Mouse (Mus musculus) spleen, adult 18-20 months (tissue): Measurements from ENCODE around the gene Erbin.

Experiments used
- DNase-seq, 2 experiments: peaks; one replicate each; pipeline ENCODE4 v3.0.0; 2022; ENCODE audit warnings: mixed read lengths in 2 of 2

Erbin gene

DNA sequence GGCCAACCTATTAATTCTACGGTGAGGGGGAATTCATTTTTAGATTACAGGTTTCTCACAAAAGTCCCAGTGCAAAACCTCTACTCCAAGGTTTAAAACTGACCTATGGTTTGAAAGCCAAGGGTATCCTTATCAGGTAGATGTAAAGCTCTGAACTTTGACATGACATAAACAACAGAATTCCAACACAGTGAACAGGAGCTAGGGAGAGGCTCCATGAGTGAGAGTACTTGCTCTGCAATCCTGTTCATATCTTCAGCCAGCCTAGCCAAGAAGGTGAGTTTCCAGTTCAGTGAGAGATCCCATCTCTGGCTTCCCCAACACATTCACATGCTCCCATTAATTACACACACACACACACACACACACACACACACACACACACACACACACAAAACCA is 9.7 kb downstream of the Erbin start:
- DNase-seq = no peak

DNA sequence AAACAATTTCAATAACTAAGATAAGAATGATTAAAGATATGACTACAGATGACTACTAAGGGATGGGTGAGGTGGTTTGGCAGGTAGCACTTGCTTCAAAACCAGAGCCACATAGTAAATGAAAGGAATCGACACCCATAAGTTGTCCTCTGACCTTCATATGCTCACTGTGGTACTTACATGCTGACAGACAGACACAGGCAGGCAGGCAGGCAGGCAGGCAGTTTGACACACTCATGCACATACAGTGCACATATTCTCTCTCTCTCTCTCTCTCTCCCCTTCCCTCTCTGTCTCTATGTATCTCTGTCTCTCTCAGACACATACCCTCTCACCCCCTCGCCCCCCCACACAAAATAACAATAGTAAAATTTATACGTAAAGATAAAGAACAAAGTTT is 10.4 kb downstream of the Erbin start:
- no peak for DNase-seq

DNA sequence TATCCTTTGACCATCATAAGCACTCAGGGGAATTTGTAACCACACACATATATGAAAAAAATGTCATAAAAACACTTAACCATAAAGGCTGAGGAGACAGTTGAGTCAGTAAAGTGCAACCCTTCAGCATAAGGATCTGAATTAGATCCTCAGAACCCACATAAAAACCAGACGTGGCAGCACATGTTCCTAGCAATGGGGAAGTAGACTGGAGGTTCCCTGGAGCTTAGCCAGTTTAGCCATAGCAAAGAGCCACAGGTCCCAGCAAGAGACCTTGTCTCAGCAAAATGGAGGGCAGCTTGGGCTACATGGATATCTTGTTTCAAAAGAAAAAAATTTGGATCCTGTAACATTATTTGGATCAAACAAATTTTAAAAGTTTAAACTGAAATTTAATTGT is 20.3 kb downstream of the Erbin start:
- no peak for DNase-seq

GRCm38 (mm10) chr13:103897606-103898005 is 22.7 kb downstream of the Erbin start:
- DNase-seq = no peak

DNA sequence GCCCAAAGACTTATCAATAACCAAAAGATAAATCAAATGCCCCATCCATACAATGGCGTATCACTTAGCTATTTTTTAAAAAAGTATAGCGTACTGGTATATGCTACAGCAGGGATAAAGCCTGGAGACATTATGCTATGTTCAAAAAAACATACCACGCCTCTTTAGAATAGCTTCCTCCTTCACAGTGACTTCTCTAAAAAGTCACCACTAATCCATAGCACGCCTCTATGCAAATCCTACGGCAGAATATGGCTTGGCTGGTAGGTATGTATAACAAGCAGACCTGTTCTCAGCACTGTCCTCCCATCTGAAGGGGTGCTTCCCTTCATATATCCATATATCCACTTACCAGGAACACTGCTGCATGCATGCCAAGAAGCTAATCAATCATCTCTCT is 27.2 kb downstream of the Erbin start:
- DNase-seq = no peak

DNA sequence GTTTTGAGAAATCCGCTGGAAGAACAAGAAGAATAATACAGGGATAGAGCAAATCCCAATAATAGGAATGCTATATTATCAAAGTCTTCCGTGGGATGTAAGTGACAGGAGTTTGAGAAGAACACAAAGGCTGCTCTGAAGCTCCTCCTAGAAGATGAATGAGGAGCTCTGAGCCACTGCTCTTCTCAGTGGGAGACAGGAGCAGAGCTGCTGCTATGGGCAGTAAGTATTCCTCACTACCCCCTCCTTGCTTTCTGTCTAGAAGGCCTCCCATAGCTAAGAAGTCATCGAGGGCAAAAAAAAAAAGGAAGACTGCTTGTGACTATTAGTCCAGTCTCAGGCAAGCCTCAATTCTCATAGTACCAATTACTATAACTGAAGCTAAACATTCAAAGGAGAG is 30.3 kb downstream of the Erbin start:
- DNase-seq = no peak

GRCm38 (mm10) chr13:103886503-103886902 is 33.8 kb downstream of the Erbin start:
- DNase-seq = no peak

DNA sequence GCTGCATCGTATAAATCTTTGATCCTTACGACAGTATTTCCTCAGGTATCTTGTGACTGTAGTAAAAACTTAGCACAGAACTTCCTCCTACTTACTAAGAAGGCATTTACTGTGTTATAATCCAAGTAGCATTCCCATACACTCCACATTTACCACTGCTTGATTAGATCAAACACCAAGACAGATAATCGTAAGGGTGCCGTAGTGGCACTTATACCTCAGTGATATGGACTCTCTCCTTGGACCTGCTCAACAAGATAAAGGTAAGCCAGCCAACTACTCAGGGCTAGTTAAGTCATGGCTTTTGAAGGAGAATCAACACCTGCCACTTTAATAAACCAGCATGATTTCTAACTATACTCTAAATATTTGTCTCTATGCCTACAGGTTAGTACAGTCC is 39.1 kb downstream of the Erbin start:
- DNase-seq = no peak

DNA sequence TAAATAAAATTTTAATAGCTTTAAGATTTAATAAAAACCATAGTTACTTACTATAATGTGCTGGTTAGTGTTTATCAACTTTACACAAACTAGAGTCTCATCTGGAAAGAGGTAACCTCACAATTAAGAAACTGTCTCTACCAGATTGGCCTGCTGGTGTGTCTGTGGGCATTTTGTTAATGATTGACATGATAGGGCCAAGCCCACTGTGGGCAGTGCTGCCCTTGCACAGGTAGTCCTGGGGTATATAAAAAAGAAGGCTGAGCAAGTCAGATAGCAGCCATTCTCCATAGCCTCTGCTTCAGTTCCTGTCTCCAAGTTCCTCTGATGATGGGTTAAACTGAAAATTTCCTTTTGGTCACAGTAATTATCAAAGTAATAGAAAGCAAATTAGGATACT is 43.6 kb downstream of the Erbin start:
- no peak for DNase-seq

DNA sequence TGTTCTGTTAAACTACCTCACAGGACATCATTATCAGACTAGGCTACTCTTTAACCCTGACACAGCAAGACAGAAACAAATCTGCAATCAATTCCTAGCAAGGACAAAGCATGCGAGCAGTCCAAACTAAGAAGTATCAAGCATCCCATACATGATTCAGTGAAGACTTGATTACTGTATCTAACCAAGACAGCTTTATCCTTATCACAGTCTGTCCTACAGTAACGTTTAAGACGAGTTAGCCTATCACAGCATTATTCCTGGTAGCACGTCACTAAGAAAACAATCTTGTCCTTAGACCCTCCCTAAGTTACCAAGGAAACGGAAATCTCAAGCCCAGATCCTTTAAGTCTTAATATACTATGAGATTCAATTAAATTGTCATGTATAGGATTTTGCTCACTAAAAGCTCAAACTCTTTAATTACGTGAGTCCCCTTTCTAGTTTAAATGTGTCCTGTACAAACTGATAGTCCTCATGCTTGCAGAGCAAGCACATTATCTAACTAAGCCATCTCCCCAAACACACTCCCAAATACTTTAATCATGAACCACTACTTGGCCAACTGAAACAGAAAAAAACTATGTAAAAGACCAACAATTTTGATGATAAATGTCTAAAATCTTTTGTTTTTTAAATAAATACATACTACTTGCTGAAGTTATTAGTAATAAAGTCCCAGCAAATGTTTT is 44.3 kb downstream of the Erbin start:
- no peak for DNase-seq

DNA sequence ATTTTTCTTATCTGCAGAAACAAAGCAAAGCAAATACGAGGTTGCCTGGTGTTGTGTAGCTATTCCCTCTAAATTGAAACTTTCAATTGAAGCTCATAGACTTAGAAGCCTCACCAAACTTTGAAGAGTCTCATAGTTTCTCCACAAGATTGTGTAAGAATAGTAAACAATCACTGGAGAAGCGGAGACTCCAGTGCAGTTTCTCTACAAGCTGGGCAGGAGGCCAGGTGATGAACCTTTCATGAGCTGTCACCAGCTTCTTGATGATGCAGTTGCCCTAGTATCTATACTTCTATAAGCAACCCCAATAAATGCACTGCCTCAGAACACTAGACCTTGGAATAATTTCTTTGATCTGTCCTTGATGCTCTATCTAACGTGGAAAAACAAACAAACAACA is 49.5 kb downstream of the Erbin start:
- no peak for DNase-seq

DNA sequence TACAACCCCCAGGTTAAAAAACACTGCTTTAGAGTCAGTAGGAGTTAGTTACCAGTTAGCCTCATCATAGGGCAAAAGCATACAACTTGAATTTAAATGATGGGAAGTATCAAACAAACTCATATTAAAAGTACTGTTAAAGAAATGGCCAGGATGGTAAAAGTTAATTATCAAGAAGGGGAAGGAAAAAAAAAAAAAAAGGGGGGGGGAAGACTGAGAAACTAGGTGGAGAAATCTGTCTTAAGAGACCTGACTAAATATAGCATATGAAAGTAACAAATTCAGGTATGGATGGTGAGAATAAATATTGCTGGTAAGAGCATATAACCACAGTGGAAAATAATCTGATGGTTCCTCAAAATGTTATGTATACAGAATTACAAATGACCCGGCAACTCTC is 50.2 kb downstream of the Erbin start:
- DNase-seq = no peak

DNA sequence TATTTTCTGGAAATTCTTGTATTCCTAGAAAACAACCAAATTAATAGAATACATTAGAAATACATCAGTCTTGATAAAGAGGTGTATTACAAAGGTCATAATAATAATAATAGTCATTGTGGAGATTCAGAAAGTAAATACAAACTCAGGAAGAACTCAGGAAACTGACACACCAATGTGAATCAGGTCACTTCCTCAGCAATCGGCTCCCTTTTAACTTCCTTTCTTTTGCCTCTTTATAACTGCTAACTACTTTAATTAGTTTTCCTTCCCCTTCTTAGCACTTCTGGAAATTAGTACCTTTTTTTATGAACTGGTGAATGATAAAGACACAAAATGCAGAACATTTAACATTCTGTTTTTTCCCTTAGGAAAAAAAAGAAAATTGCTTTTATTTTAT is 51.4 kb downstream of the Erbin start:
- no peak for DNase-seq

DNA sequence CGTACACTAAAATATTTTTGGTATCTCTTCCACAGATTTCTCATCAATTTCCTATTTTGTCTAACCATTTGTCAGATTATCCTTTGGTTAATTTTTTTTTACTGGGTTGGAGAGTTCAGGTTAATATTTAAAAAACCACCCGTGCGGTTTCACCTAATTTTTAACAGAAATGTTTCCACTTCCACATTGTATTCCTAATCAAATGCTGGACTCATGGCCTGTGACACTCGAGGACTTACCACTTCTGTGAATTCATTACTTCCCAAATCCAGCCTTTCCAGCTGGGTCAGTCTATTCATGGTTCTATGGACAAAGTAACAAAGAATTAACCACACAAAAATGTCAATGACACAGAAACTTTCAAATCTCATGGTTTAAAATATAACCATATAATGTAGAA is 58.3 kb downstream of the Erbin start:
- DNase-seq = no peak

- no peak for DNase-seq
Measured at GRCm38 (mm10) chr13:103859041-103859440, 61.3 kb downstream of the Erbin start.

GRCm38 (mm10) chr13:103847614-103848013 is 72.7 kb downstream of the Erbin start:
- no peak for DNase-seq

- no peak for DNase-seq
Measured at GRCm38 (mm10) chr13:103841287-103842201, 78.8 kb downstream of the Erbin start.

GRCm38 (mm10) chr13:103838619-103839018 is 81.7 kb downstream of the Erbin start:
- DNase-seq = no peak

GRCm38 (mm10) chr13:103829623-103830135 is 90.6 kb downstream of the Erbin start:
- no peak for DNase-seq

DNA sequence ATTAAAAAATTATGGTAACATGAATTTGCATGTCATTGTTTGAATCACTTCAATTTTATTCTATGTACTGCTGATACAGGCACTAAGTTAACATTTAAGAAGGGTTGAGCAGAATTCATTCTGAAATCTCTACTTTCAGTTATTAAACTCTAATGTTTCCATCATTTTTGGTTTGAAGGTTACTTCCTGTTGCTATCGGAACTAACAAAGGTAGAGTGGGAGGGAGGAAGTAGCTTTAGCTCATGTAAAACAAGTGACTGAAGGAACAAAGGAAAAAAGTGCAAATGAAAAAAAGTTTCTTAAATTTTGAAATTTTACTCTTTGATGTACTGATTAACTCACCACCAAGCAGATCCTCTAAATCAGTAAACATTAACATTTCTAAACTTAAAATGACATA is 98.0 kb downstream of the Erbin start:
- DNase-seq = no peak

DNA sequence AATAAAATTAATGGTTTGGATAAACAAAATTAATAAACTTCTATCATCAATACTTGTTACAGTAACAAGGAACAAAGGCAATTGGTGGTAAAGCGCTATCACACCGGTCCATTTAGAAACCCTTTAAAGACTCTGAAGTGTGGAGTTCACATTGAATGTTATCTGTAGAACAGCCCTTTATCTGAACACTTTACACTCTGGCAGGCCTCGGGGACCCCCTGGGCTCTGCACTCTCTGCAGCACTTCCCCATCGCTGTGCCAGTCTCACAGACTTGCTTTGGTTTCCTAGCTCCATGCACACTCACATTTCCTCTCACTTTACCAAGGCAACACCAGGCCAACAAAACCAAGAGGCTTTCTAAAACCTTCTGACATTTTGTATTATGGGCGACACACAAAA is 100.9 kb downstream of the Erbin start:
- DNase-seq = no peak

DNA sequence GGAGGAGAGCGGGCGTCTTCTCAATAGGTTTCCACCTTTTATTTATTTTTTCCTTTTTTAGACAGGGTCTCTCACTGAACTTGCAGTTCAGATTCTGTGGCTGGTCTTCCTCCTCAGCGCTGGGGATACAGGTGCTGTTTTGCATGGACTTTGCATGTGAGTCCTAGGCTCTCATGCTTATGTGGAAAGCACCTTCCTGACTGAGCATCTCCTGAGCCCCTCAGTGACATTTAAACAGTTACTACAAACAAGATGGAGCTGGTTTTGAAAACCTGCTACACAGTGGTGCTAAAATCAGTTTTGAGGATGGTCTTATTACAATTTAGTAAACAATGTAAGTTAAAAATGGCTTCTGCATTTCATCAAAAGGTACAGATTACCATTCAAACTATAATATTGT is 102.4 kb downstream of the Erbin start:
- no peak for DNase-seq

DNA sequence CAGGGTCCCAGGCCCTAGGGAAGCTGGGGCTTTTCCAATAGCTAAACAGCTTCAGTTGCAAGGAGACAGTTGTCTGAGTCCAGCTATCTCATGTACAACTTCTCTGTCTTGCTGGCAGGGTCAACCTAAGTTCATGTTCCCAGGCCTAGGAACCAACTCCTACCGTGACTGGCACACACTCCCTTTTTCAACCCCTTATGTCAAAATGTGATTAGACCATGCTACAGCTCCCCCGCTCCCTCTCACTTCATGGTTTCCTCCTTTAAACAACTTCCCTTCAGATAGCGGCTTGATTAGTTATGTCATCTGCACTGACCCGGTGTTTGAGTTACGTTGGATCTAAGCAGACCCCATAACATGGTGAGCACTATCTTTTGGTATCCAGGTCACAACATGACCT is 112.8 kb downstream of the Erbin start:
- no peak for DNase-seq

DNA sequence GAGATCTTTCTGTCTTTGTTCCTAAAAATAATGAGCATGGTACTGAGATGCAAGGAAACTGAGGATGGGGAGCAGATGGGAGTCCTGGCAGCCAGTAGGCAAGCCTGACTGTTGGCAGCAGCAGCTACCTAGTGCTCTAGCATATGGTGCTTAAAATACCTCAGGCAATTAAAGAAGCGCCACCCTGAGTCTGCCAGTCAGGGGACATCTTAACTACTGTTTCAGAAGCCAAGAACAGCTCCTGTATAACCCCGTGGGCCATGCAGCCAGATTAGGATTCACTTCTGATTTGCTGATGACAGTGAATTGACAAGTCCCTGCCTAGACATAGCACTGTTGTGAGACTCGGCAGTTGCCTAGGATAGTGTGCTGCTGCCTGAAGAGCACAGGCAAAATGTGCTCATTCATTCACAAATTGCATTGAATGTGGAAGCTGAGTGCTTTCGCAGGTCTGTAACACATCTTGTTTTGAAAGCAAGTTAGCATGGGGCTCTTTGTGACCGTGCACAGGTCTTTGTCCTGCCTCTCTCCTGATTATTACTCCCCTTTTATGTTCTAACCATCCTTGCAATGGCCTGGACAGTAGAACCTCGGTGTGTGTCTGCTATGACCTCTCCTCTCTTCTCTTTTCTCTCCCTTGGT is 114.0 kb downstream of the Erbin start:
- no peak for DNase-seq
